Mouse (Mus musculus): ENCODE measurements around the gene Mdfi. TPM values are rescaled to one million over a fixed set of nuclear protein-coding genes. Genes with fewer than 3 reads are reported as not detected.

The Mdfi gene
- polyA plus RNA-seq, 1 experiment from 2014 or later, result 13.9 TPM

GRCm38 (mm10) chr17:47765986-47766385 is 68.5 kb downstream of the Mdfi start:
- WGBS, result 74% methylated on average over 4 of the region's 4 CpGs
- Histone ChIP-seq H3K36me3 (ENCODE audit: insufficient read depth, low read length) (no peaks in the 10 kb centered on the region), H3K9me3 (ENCODE audit: low read length) (no peaks in the 10 kb centered on the region), H3K4me2 (replicated peaks; ENCODE audit: low read depth, low read length) (no peak overlapping the region), H3K4me1 (ENCODE audit: insufficient read depth, low read length) (peaks cover 17% of the 10 kb centered on the region; the same call in 1 of the 2 replicates), H3K9ac (replicated peaks; ENCODE audit: low read length) (no peak overlapping the region), H3K27ac (ENCODE audit: low read length) (no peak overlapping the region), H3K27me3 (ENCODE audit: insufficient read depth, low read length) (no peaks in the 10 kb centered on the region; the same call in 1 of the 2 replicates), H3K4me3 (ENCODE audit: low read length) (no peak overlapping the region)
- no peak for ATAC-seq (ENCODE audit: low FRiP score, low TSS enrichment)

Other genes starting within 250 kb of the Mdfi start
- 24.5 and 25.9 TPM in 2 replicates for gene Bysl, start 223.2 kb downstream of the Mdfi start, polyA plus RNA-seq (2015; fragmentation: Nextera tagmentation; extraction: Ambion mirVana)
- 47.7 and 53.9 TPM in 2 replicates for gene Med20, start 223.1 kb downstream of the Mdfi start, polyA plus RNA-seq (2015; fragmentation: Nextera tagmentation; extraction: Ambion mirVana)
- 1.6 TPM in 2 replicates for gene Gm20517, start 223.1 kb downstream of the Mdfi start, polyA plus RNA-seq (2015; fragmentation: Nextera tagmentation; extraction: Ambion mirVana)
- gene Usp49, start 204.0 kb downstream of the Mdfi start, polyA plus RNA-seq (2015; fragmentation: Nextera tagmentation; extraction: Ambion mirVana), result 3.7 and 5.3 TPM in 2 replicates
- gene Tomm6, start 146.3 kb downstream of the Mdfi start, polyA plus RNA-seq (2015; fragmentation: Nextera tagmentation; extraction: Ambion mirVana), result 318 and 344 TPM in 2 replicates
- gene Frs3, start 145.7 kb downstream of the Mdfi start, polyA plus RNA-seq (2015; fragmentation: Nextera tagmentation; extraction: Ambion mirVana), result 6.6 and 7.3 TPM in 2 replicates
- gene Gm21981, start 140.2 kb downstream of the Mdfi start, polyA plus RNA-seq (2015; fragmentation: Nextera tagmentation; extraction: Ambion mirVana), result 0.24 and 0.90 TPM in 2 replicates
- gene Prickle4, start 140.0 kb downstream of the Mdfi start, polyA plus RNA-seq (2015; fragmentation: Nextera tagmentation; extraction: Ambion mirVana), result 0.84 and 1.3 TPM in 2 replicates
- gene Pgc, start 107.8 kb downstream of the Mdfi start, polyA plus RNA-seq (2015; fragmentation: Nextera tagmentation; extraction: Ambion mirVana), result 0.92 TPM in 1 of 2 replicates, not detected in the other
- gene Tfeb, start 97.7 kb downstream of the Mdfi start, polyA plus RNA-seq (2015; fragmentation: Nextera tagmentation; extraction: Ambion mirVana), result 18.1 and 19.6 TPM in 2 replicates
- gene Foxp4, start 90.0 kb upstream of the Mdfi start, polyA plus RNA-seq (2015; fragmentation: Nextera tagmentation; extraction: Ambion mirVana), result 8.3 and 11.6 TPM in 2 replicates
- gene 1700122O11Rik, start 203.6 kb upstream of the Mdfi start, polyA plus RNA-seq (2015; fragmentation: Nextera tagmentation; extraction: Ambion mirVana), result not detected in 2 replicates